Mouse (Mus musculus): ENCODE results near the gene Rtkn.

- TF ChIP-seq POLR2A (IDR thresholded peaks at IDR 0.05; ENCODE audit: extremely low read depth, insufficient read depth, low read length) (no peak), CTCF (IDR thresholded peaks at IDR 0.05; ENCODE audit: low read depth, low read length) (peak; percentile 34; the same call in 1 of the 2 replicates)
Observed at GRCm38 (mm10) chr6:83103130-83103650, 32.1 kb upstream of the Rtkn start.

All from liver, adult 2 months (tissue).